Mouse (Mus musculus): ENCODE data around the gene Cstl1. TPM values are rescaled to one million over a fixed set of nuclear protein-coding genes. Genes with fewer than 3 reads are reported as not detected.
A peak's percentile ranks its signal among the peaks of the same experiment; 100 is the strongest.
"Not testable (repeated sequence)": the region's sequence is repeated elsewhere in the genome, so short reads cannot be mapped to it uniquely, and the experiment has no call there.

Gene Cstl1
- polyA plus RNA-seq, 1 experiment from 2014 or later: not detected

GRCm38 (mm10) chr2:148743001-148743400 is 7.2 kb upstream of the Cstl1 start:
- Histone ChIP-seq H3K27me3 (ENCODE audit: control insufficient read depth, insufficient read depth, low read length) (no peaks in the 10 kb centered on the region), H3K36me3 (ENCODE audit: control insufficient read depth, insufficient read depth, low read length) (no peaks in the 10 kb centered on the region), H3K9me3 (ENCODE audit: control insufficient read depth, low read length) (no peaks in the 10 kb centered on the region), H3K27ac (ENCODE audit: low read depth, low read length) (no peak overlapping the region), H3K4me1 (ENCODE audit: control insufficient read depth, insufficient read depth, low read length) (no peaks in the 10 kb centered on the region), H3K4me3 (ENCODE audit: low read depth, low read length) (no peak overlapping the region), H3K4me2 (no peak overlapping the region), H3K9ac (ENCODE audit: low read length) (no peak overlapping the region)
- no peak for DNase-seq (ENCODE audit: low spot score, missing footprints)
- no peak for ATAC-seq (ENCODE audit: low FRiP score)
- 79% methylated on average over 3 of the region's 3 CpGs for WGBS

DNA sequence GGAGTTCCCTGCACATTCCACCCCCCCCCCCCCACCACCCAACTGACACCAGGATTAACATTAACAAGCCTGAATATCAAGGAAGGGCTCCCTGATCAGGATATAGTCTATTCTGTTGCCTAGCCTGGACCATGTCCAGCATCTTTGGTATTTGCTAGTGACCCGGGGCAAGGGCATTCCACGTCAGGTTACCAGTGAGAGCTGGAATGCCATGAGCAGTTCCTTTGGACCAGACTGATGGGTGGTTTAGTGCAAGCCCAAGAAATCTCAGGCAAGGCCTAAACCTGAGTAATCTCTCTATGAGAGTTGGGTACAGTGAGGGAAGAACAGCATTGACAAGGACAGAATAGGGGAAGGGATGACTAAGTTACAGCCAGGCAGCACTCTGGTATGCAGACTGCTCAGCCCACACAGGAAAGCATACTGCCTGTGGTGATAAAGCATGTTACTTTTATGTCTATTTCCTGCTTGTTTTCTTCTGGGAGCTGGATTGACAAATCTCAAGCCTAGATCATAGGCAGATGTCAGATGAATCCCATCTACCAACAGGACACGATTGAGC is 6.2 kb upstream of the Cstl1 start:
- peak; percentile 35 for DNase-seq (ENCODE audit: low spot score, missing footprints)

GRCm38 (mm10) chr2:148751893-148752813 is 2.0 kb downstream of the Cstl1 start:
- Histone ChIP-seq H3K36me3 (ENCODE audit: control insufficient read depth, insufficient read depth, low read length) (no peaks in the 10 kb centered on the region), H3K9me3 (ENCODE audit: control insufficient read depth, low read length) (no peaks in the 10 kb centered on the region), H3K4me2 (peak overlapping the region; percentile 29; the same call in 1 of the 2 replicates), H3K27me3 (ENCODE audit: control insufficient read depth, insufficient read depth, low read length) (no peaks in the 10 kb centered on the region), H3K4me1 (ENCODE audit: control insufficient read depth, insufficient read depth, low read length) (no peaks in the 10 kb centered on the region), H3K4me3 (ENCODE audit: low read depth, low read length) (no peak overlapping the region; the same call in 1 of the 2 replicates), H3K27ac (ENCODE audit: low read depth, low read length) (no peak overlapping the region), H3K9ac (ENCODE audit: low read length) (no peak overlapping the region)
- peak; percentile 82 for ATAC-seq (ENCODE audit: low FRiP score)
- 19% methylated on average over 15 of the region's 15 CpGs for WGBS
- DNase-seq (ENCODE audit: low spot score, missing footprints): peak; percentile 95

More for the DNA sequence above, 6.2 kb upstream of the Cstl1 start:
- Histone ChIP-seq H3K27ac (ENCODE audit: low read depth, low read length) (no peak overlapping the region), H3K9me3 (ENCODE audit: control insufficient read depth, low read length) (no peaks in the 10 kb centered on the region), H3K4me2 (no peak overlapping the region), H3K4me3 (ENCODE audit: low read depth, low read length) (no peak overlapping the region), H3K27me3 (ENCODE audit: control insufficient read depth, insufficient read depth, low read length) (no peaks in the 10 kb centered on the region), H3K4me1 (ENCODE audit: control insufficient read depth, insufficient read depth, low read length) (no peaks in the 10 kb centered on the region), H3K36me3 (ENCODE audit: control insufficient read depth, insufficient read depth, low read length) (no peaks in the 10 kb centered on the region), H3K9ac (ENCODE audit: low read length) (no peak overlapping the region)
- 85% methylated on average over 3 of the region's 3 CpGs for WGBS
- no peak for ATAC-seq (ENCODE audit: low FRiP score)

GRCm38 (mm10) chr2:148754310-148754846 is 4.2 kb downstream of the Cstl1 start:
- 80% methylated on average over 1 of the region's 1 CpGs for WGBS

DNA sequence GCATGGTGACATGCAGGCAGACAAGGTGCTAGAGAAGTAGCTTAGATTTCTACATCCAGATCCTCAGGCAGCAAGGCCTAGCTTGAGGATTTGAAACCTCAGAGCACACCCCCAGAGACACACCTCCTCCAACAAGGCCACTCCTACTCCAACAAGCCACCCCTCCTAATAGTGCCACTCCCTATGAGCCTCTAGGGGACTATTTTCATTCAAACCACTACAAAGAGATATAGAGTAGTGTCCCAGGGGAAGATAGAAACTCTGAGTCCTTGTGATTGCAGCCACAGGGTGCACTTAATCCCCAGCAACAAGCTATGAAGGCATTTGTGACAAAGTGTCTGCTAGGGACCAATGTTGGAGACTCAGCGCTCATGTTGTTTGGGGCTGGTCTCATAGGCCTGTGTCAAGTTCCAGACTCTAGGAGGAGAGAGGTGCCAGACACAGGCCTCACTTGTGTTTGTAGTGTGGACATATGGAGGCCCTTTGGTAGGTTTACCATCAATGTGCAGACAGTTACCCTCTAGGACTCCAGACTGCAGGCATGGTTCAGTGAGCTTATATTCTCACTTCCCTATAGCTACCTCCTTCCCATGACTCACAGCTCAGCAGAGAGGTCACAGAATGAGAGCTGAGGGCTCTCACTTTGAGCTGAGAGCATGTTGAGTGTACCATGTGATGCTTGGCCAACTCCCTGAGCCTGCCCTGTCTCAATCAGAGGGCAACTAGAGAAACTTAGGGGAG is 13.7 kb downstream of the Cstl1 start:
- Histone ChIP-seq H3K27ac (ENCODE audit: low read depth, low read length) (no peak overlapping the region), H3K9me3 (ENCODE audit: control insufficient read depth, low read length) (no peaks in the 10 kb centered on the region), H3K4me2 (no peak overlapping the region), H3K27me3 (ENCODE audit: control insufficient read depth, insufficient read depth, low read length) (no peaks in the 10 kb centered on the region), H3K9ac (ENCODE audit: low read length) (no peak overlapping the region), H3K4me1 (ENCODE audit: control insufficient read depth, insufficient read depth, low read length) (no peaks in the 10 kb centered on the region), H3K36me3 (ENCODE audit: control insufficient read depth, insufficient read depth, low read length) (no peaks in the 10 kb centered on the region), H3K4me3 (ENCODE audit: low read depth, low read length) (no peak overlapping the region)
- no peak for DNase-seq (ENCODE audit: low spot score, missing footprints)
- ATAC-seq (ENCODE audit: low FRiP score): no peak
- WGBS: 96% methylated on average over 1 of the region's 1 CpGs

More at GRCm38 (mm10) chr2:148754310-148754846, 4.2 kb downstream of the Cstl1 start:
- H3K9me3 ChIP-seq (ENCODE audit: control insufficient read depth, low read length): no peaks in the 10 kb centered on the region
- H3K4me1 ChIP-seq (ENCODE audit: control insufficient read depth, insufficient read depth, low read length): no peaks in the 10 kb centered on the region
- H3K9ac ChIP-seq (ENCODE audit: low read length): no peak overlapping the region
- no peak overlapping the region for H3K4me2 ChIP-seq
- H3K27me3 ChIP-seq (ENCODE audit: control insufficient read depth, insufficient read depth, low read length): no peaks in the 10 kb centered on the region
- no peak for ATAC-seq (ENCODE audit: low FRiP score)
- H3K27ac ChIP-seq (ENCODE audit: low read depth, low read length): no peak overlapping the region
- DNase-seq (ENCODE audit: low spot score, missing footprints): peak; percentile 70
- H3K4me3 ChIP-seq (ENCODE audit: low read depth, low read length): no peak overlapping the region
- H3K36me3 ChIP-seq (ENCODE audit: control insufficient read depth, insufficient read depth, low read length): no peaks in the 10 kb centered on the region

DNA sequence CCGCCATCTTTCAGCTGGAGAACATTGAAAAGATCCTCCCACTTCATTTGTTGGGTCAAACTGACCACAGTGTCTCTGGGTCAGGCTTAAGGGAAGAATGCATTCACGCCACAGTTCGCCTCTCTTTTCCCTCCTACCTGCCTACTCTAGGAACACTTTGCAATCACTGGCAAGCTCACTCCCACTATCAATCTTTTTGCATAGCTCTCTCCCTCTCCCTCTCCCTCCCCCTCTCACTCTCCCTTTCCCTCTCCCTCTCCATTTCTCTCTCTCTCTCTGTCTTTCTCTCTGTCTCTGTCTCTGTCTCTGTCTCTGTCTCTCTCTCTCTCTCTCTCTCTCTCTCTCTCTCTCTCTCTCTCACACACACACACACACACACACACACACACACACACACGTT is 21.2 kb downstream of the Cstl1 start, which contains the start of gene Cst11:
TSS of gene Cst11 (minus strand) at position 101 of the 400 bp plus-strand sequence.
- not testable (repeated sequence) for H3K4me2 ChIP-seq; H3K4me1 ChIP-seq (ENCODE audit: control insufficient read depth, insufficient read depth, low read length); H3K27ac ChIP-seq (ENCODE audit: low read depth, low read length); H3K4me3 ChIP-seq (ENCODE audit: low read depth, low read length); DNase-seq (ENCODE audit: low spot score, missing footprints); ATAC-seq (ENCODE audit: low FRiP score); H3K27me3 ChIP-seq (ENCODE audit: control insufficient read depth, insufficient read depth, low read length); H3K9ac ChIP-seq (ENCODE audit: low read length); H3K9me3 ChIP-seq (ENCODE audit: control insufficient read depth, low read length); H3K36me3 ChIP-seq (ENCODE audit: control insufficient read depth, insufficient read depth, low read length)
- 80% methylated on average over 4 of the region's 4 CpGs for WGBS

GRCm38 (mm10) chr2:148781709-148782108 is 31.6 kb downstream of the Cstl1 start, which contains the start of gene 8030411F24Rik:
TSS of gene 8030411F24Rik (plus strand) at chr2:148782009.
- Histone ChIP-seq H3K4me1 (ENCODE audit: control insufficient read depth, insufficient read depth, low read length) (no peaks in the 10 kb centered on the region), H3K36me3 (ENCODE audit: control insufficient read depth, insufficient read depth, low read length) (no peaks in the 10 kb centered on the region), H3K4me3 (ENCODE audit: low read depth, low read length) (no peak within 1 kb of the TSS), H3K27ac (ENCODE audit: low read depth, low read length) (no peak within 1 kb of the TSS), H3K27me3 (ENCODE audit: control insufficient read depth, insufficient read depth, low read length) (no peaks in the 10 kb centered on the region), H3K9me3 (ENCODE audit: control insufficient read depth, low read length) (no peaks in the 10 kb centered on the region), H3K4me2 (no peak within 1 kb of the TSS), H3K9ac (ENCODE audit: low read length) (no peak within 1 kb of the TSS)
- WGBS: 5% methylated on average over 1 of the region's 1 CpGs
- no peak for ATAC-seq (ENCODE audit: low FRiP score)
- DNase-seq (ENCODE audit: low spot score, missing footprints): no peak

DNA sequence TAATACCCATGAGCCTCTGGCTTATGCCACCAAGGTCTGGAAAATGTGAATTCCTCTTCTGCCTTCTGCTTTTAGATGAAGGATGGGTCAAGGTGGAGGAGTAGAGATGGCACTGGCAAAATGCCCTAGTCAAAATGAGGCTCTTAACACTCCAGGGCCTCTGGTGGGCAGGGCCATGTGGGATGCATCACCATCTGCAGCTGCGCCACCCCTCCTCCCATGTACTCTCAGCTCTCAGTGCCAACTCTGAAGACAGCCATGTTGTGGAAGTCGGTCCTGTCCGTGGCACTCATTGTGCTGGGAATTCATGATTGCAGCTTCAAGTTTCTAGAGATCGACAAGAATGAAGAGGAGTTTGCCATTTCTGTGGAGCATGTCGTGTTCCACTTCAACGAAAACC is 39.0 kb downstream of the Cstl1 start, which contains the start of gene Cst12:
TSS of gene Cst12 (plus strand) at position 220 of the 400 bp plus-strand sequence.
- H3K27me3 ChIP-seq (ENCODE audit: control insufficient read depth, insufficient read depth, low read length): no peaks in the 10 kb centered on the region
- 90% methylated on average over 6 of the region's 6 CpGs for WGBS
- ATAC-seq (ENCODE audit: low FRiP score): no peak

More for the DNA sequence above, 39.0 kb downstream of the Cstl1 start, which contains the start of gene Cst12:
- no peak within 1 kb of the TSS for H3K4me2 ChIP-seq
- no peak within 1 kb of the TSS for H3K4me3 ChIP-seq (ENCODE audit: low read depth, low read length)
- no peak within 1 kb of the TSS for H3K9ac ChIP-seq (ENCODE audit: low read length)
- H3K9me3 ChIP-seq (ENCODE audit: control insufficient read depth, low read length): no peaks in the 10 kb centered on the region
- H3K36me3 ChIP-seq (ENCODE audit: control insufficient read depth, insufficient read depth, low read length): no peaks in the 10 kb centered on the region
- H3K27ac ChIP-seq (ENCODE audit: low read depth, low read length): no peak within 1 kb of the TSS
- no peaks in the 10 kb centered on the region for H3K4me1 ChIP-seq (ENCODE audit: control insufficient read depth, insufficient read depth, low read length)
- no peak for DNase-seq (ENCODE audit: low spot score, missing footprints)
